Mouse (Mus musculus) embryonic fibroblast, embryonic 13.5 days (primary cell): Measurements from ENCODE around the gene Gatc. TPM values are rescaled to one million over a fixed set of nuclear protein-coding genes. Genes with fewer than 3 reads are reported as not detected.
A peak's percentile ranks its signal among the peaks of the same experiment; 100 is the strongest.

ENCODE experiments used
- H3K27ac ChIP-seq: 2 replicates; pipeline ENCODE4 v1.5.1; 2012; ENCODE audit warnings: low read length, control low read depth, inconsistent platforms; ENCODE audit not compliant: insufficient read depth
- H3K4me1 ChIP-seq: 2 replicates; pipeline ENCODE4 v1.6.1; 2011; ENCODE audit warnings: low read length; ENCODE audit not compliant: control insufficient read depth, insufficient read depth
- H3K4me3 ChIP-seq: 2 replicates; pipeline ENCODE4 v1.5.1; 2011; ENCODE audit warnings: mild to moderate bottlenecking, control low read depth, low read length; ENCODE audit not compliant: insufficient read depth
- CTCF ChIP-seq: IDR thresholded peaks from 2 replicates; pipeline ENCODE4 v1.5.1; 2011; ENCODE audit warnings: mild to moderate bottlenecking, control low read depth, low read length, moderate library complexity, borderline replicate concordance; ENCODE audit not compliant: insufficient read depth
- POLR2A ChIP-seq: IDR thresholded peaks from 2 replicates; pipeline ENCODE4 v1.6.1; 2011; ENCODE audit warnings: low read depth, mild to moderate bottlenecking, control low read depth, low read length, moderate library complexity
- polyA plus RNA-seq: library from polyadenylated mRNA; stranded (reverse); fragments of >200 nt; gene quantifications from 2 replicates; pipeline ENCODE4 v1.2.4, GENCODE M21; 2011; ENCODE audit warnings: low read depth; ENCODE audit not compliant: missing spikeins, insufficient read length

Gene Gatc
- polyA plus RNA-seq, 1 experiment: 18.7 TPM

- Histone ChIP-seq H3K4me3 (no peak overlapping the region), H3K27ac (no peak overlapping the region), H3K4me1 (no peaks in the 10 kb centered on the region; the same call in 1 of the 2 replicates)
- TF ChIP-seq CTCF (no peak), POLR2A (no peak)
These were observed 7.4 kb downstream of the Gatc start for GRCm38 (mm10) chr5:115333626-115334025.

GRCm38 (mm10) chr5:115330955-115331354 lies 10.0 kb downstream of the Gatc start:
- TF ChIP-seq POLR2A (no peak), CTCF (no peak)
- Histone ChIP-seq H3K4me3 (no peak overlapping the region), H3K4me1 (no peaks in the 10 kb centered on the region; the same call in 1 of the 2 replicates), H3K27ac (no peak overlapping the region)

- Histone ChIP-seq H3K27ac (0 out of 2 replicates have a peak overlapping the region, but pooled peaks have one; percentile 1), H3K4me1 (no peaks in the 10 kb centered on the region), H3K4me3 (peak overlapping the region; percentile 77)
- no peak for TF ChIP-seq POLR2A
- TF ChIP-seq CTCF: no peak
These were observed 13.1 kb downstream of the Gatc start for GRCm38 (mm10) chr5:115327610-115328548.

- TF ChIP-seq CTCF (no peak), POLR2A (peak; percentile 87)
- peak within 1 kb of the TSS; percentile 54 for H3K27ac ChIP-seq
- H3K4me3 ChIP-seq: peak within 1 kb of the TSS; percentile 84
These were observed 13.9 kb downstream of the Gatc start, which contains the start of gene Srsf9 for GRCm38 (mm10) chr5:115326875-115327609. TSS of gene Srsf9 (plus strand) at chr5:115327177.

GRCm38 (mm10) chr5:115326256-115326831 lies 14.6 kb downstream of the Gatc start:
- H3K27ac ChIP-seq: peak overlapping the region; percentile 14
- no peaks in the 10 kb centered on the region for H3K4me1 ChIP-seq
- H3K4me3 ChIP-seq: peak overlapping the region; percentile 84
- no peak for TF ChIP-seq POLR2A
- TF ChIP-seq CTCF: no peak

More at GRCm38 (mm10) chr5:115326875-115327609, 13.9 kb downstream of the Gatc start, which contains the start of gene Srsf9:
- no peaks in the 10 kb centered on the region for H3K4me1 ChIP-seq

GRCm38 (mm10) chr5:115319004-115319940 lies 21.7 kb downstream of the Gatc start:
- H3K27ac ChIP-seq: peak overlapping the region; percentile 96
- peak overlapping the region; percentile 48 for H3K4me3 ChIP-seq
- peaks cover 2% of the 10 kb centered on the region; the same call in 1 of the 2 replicates for H3K4me1 ChIP-seq
- TF ChIP-seq POLR2A: peak; percentile 56
- TF ChIP-seq CTCF: no peak

DNA sequence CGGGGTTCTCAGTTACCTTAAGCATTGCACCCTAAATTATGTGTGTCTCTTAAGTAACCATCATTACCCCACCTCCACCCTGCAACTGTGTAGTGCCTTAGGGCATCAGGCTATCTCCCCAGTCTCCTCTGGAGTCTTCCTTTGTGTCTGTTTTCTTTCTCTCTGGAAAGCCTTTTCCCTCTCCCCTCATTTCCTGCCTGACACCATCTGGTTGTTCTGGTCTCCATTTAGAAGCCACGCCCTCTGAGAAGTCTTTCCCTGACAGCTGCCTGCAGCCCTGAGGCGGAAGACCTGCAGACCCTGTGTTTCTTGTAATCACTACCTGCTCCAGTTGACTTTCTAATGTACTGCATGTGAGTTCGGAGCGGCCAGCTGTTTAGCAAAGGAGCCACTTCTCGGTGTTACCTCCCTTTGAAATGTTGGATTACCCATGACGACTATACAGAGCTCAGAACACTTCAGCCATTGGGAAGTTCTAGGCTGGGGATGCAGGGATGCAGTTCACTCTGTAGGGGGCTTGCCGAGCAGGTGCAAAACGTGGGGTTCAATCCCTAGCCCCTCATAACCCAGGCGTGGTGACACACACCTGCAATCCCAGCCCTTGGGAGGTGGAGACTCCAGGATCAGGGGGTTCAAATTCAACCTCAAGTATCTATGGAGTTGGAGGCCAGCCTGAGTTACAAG lies 23.2 kb downstream of the Gatc start:
- no peak overlapping the region for H3K4me3 ChIP-seq
- TF ChIP-seq CTCF (no peak), POLR2A (no peak)
- H3K4me1 ChIP-seq: peaks cover 2% of the 10 kb centered on the region; the same call in 1 of the 2 replicates
- H3K27ac ChIP-seq: no peak overlapping the region

GRCm38 (mm10) chr5:115316968-115317644 lies 23.9 kb downstream of the Gatc start:
- no peak; the same call in 1 of the 2 replicates for TF ChIP-seq POLR2A
- Histone ChIP-seq H3K27ac (no peak overlapping the region), H3K4me1 (peaks cover 2% of the 10 kb centered on the region; the same call in 1 of the 2 replicates), H3K4me3 (no peak overlapping the region)
